Mouse (Mus musculus) myocyte (in vitro differentiated cells): ENCODE results near the gene Bmp6.

Experiments
- CEBPB ChIP-seq: IDR thresholded peaks from 2 replicates; pipeline ENCODE4 v1.6.1; 2011; ENCODE audit warnings: mild to moderate bottlenecking, moderate library complexity; ENCODE audit not compliant: poor library complexity, insufficient read depth, severe bottlenecking
- E2F4 ChIP-seq: IDR thresholded peaks from one replicate; pipeline ENCODE4 v1.6.1; 2011; ENCODE audit warnings: mild to moderate bottlenecking, control low read depth, moderate library complexity; ENCODE audit not compliant: insufficient read depth
- MYOD1 ChIP-seq, 3 experiments: IDR thresholded peaks; one replicate each; pipeline ENCODE4 v1.6.1; 2011; ENCODE audit warnings: control low read depth in 2 of 3, low read depth in 2 of 3, mild to moderate bottlenecking in 2 of 3, moderate library complexity in 1 of 3; ENCODE audit not compliant: insufficient read length in 2 of 3, control insufficient read depth in 1 of 3
- MYOG ChIP-seq, 3 experiments: IDR thresholded peaks; one replicate each; pipeline ENCODE4 v1.6.1; 2011; ENCODE audit warnings: control low read depth in 2 of 3, low read depth in 2 of 3, mild to moderate bottlenecking in 2 of 3; ENCODE audit not compliant: insufficient read length in 2 of 3, control insufficient read depth in 1 of 3, insufficient read depth in 1 of 3
- POLR2A ChIP-seq: IDR thresholded peaks from one replicate; pipeline ENCODE4 v1.6.1; 2011; ENCODE audit warnings: low read depth, mild to moderate bottlenecking, control low read depth, moderate library complexity; ENCODE audit not compliant: insufficient read length
- POLR2AphosphoS2 ChIP-seq: IDR thresholded peaks from one replicate; pipeline ENCODE4 v1.6.1; 2011; ENCODE audit warnings: low read depth, control low read depth; ENCODE audit not compliant: insufficient read length
- SRF ChIP-seq: IDR thresholded peaks from one replicate; pipeline ENCODE4 v1.6.1; 2011; ENCODE audit warnings: low read depth; ENCODE audit not compliant: control insufficient read depth, insufficient read length
- TCF3 ChIP-seq: IDR thresholded peaks from one replicate; pipeline ENCODE4 v1.6.1; 2011; ENCODE audit warnings: low read depth, control low read depth; ENCODE audit not compliant: insufficient read length
- USF1 ChIP-seq: IDR thresholded peaks from one replicate; pipeline ENCODE4 v1.6.1; 2011; ENCODE audit warnings: low read depth, mild to moderate bottlenecking, control low read depth, moderate library complexity

GRCm38 (mm10) chr13:38534016-38534415, 189.1 kb downstream of the Bmp6 start:
- TF ChIP-seq POLR2A (no peak), POLR2AphosphoS2 (no peak), CEBPB (no peak), SRF (no peak), USF1 (no peak), E2F4 (no peak), MYOG (IDR thresholded peaks at IDR 0.05; ENCODE audit: control insufficient read depth in 1 of 3, insufficient read depth in 1 of 3, insufficient read length in 2 of 3, low read depth in 2 of 3) (no peak), TCF3 (no peak), MYOD1 (IDR thresholded peaks at IDR 0.05; ENCODE audit: control insufficient read depth in 1 of 3, insufficient read length in 2 of 3, low read depth in 2 of 3) (peak in 2 of 3 experiments; percentile 31 to 46)
